Mouse (Mus musculus): ENCODE measurements at regions not wholly inside any gene's neighbourhood (a gene's known extent, or its start where the extent isn't known, plus 50 kb on each side); places are given as distances from the start of the nearest gene placed in this dataset.
"Not testable (repeated sequence)": the region's sequence is repeated elsewhere in the genome, so short reads cannot be mapped to it uniquely, and the experiment has no call there.

DNA sequence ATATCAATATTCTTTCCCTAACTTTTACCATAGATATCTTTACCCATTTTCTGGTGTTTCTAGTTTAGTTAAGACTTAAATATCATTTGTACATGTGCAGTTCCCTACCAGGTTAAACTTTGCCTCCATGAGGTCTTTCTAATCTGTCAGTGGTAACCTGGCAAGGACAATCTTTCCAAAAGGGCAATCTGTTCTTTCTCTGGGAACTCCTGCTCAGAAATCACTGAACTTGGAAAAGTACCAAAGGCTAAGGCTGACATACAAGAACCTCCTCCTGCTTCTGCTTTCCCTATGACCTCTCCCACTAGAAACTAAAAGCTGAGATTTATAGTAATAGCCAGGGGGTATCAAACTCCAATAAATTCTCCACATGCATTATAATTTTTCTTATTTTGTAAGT, 1102.4 kb upstream of the Ghitm start:
- DNase-seq (ENCODE audit: low spot score in 2 of 2), result no peak

DNA sequence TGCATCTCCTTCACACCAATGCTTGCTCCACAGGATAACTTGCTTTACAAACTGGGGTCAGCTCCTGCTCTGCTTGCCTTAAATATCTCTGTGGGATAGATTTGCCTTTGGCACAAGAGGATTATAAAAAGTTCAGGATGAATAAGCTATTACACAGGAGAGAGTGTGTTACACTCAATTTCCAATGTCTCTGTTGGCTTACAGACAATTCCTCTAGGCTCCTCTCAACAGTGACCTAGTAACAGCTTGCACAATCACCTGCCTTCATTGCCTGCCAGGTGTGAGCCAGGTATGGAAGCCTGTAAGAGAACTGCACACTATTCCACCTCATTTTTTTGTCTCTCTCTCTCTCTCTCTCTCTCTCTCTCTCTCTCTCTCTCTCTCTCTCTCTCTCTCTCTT, 1073.5 kb upstream of the Ghitm start:
- no peak for DNase-seq (ENCODE audit: low spot score in 2 of 2)

DNA sequence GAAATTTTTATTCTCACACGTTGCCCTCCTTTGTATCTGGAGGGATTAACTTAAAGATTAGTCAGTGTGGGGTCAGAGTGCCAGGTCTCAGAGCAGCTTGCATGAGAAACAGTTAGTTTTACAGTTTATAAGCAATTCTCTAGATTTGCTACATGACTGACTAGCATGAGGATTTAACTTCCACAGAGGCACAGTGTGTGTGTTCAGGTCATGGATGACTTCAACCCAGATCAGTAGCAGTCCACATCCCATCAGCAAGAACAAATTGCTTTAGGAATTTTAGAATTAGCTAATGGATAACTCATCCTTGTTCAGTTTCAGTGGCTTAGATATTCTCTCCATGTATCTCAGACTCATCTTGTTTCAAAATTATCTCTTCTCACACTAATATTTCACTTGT, 1056.7 kb upstream of the Ghitm start:
- DNase-seq (ENCODE audit: low spot score in 2 of 2), result no peak

DNA sequence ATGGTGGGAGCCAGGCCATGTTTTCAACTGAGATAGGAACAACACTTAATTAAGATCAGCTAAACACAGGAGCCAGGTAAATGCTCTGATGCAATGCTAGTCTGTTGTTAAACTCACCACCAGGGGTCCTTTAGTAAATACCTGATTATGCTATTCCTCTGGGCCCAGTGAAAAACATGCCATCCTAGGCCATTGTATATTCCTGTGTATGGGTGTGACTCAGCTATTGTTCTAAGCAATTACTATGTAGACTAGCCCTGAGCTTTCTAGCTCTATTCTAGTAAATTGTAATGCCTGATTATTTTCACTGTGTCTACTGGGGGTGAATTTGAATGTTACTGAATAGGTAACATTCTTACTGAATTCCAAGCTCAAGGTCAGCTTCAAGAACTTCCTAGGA, 1050.5 kb upstream of the Ghitm start:
- not testable (repeated sequence) for DNase-seq (ENCODE audit: low spot score in 2 of 2)

DNA sequence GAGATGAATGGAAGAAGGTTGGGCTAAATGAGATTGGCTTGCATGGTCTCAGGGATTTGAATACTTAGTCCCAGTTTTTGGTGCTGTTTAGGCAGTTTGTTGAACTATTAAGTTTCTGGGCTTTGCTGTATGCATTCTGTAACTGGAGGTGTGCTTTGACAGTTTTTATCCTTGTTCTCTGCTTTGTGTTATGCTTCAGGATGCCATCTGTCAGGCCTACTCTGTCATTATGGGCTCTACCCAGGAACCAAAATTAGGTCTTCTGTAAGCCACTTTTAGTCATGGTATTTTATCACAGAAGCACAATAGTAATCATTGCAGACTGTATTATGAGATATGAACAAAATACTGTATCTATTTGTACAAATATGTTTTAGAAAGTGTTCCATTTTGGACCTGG, 1017.8 kb upstream of the Ghitm start:
- peak; percentile 1 to 39 for DNase-seq (ENCODE audit: low spot score in 2 of 2)

DNA sequence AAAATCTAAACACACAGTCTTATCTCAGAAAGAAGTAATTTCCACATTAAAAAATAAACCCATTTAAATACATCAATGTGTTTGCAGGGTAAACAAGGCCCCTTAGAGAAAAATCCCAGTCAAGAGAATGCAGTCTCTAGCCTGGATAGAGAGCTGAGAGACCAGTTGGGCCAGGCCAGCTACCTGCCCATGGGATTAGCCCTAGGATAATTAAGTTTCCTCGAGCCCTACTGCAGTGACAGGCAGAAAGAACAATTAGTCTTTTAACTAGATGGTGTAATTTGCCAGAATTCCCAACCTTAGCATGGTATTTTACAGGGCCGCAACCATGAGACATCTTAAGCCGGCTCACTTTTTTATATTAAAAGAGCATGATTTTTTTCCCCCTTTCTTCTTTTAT, 995.6 kb upstream of the Ghitm start:
- no peak for DNase-seq (ENCODE audit: low spot score in 2 of 2)
